Mouse (Mus musculus): ENCODE results near the gene AW209491.

DNA sequence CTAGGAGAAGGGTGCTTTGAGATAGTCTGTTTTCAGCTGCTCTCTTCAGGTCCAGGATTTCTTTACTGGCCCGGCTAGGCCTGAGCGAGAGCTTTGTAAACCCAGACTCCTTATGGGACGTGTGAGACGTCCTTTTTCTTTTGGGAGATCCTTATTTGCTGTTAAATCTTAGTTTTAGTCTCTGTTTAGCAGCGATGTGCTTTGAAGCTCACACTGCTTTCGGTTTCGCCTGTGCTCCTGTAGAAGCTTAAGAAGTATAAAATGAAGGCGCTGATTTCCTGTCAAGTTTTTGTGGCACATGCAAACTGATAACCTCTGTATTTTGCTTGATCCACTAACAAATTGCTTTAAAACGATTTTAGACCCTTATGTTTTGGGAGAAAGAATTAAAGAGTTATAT is 16.4 kb upstream of the AW209491 start:
- TF ChIP-seq POLR2A (IDR thresholded peaks at IDR 0.05; ENCODE audit: insufficient read depth, low read depth, low read length) (no peak), CTCF (IDR thresholded peaks at IDR 0.05; ENCODE audit: insufficient read depth, low read depth, low read length) (no peak)
